Mouse (Mus musculus): ENCODE results near the gene Clec1b. TPM values are rescaled to one million over a fixed set of nuclear protein-coding genes. Genes with fewer than 3 reads are reported as not detected.

The Clec1b gene
- polyA plus RNA-seq, 1 experiment from 2014 or later, result 1.4 TPM

DNA sequence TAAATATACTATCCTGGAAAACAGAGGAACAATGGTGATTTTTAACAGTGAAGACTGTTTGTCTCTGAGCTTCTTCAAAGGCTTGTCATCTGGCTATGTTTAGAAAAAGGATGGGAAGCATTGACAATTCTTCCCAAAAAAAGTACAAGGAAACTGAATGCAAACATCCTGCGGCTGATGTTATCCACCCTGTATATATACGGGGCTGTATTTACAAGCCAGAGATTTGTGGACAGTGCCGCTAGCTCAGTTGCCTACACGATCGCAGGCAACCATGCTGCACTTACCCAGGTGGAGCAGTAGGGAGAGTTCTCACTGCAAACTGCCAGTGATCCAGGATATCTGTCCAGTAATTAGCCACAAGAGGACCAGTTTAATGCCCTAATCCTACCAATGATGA lies 28.1 kb downstream of the Clec1b start:
- WGBS, result 84% methylated on average over 5 of the region's 5 CpGs
- no peak for ATAC-seq (ENCODE audit: low FRiP score)

GRCm38 (mm10) chr6:129425812-129426211 lies 28.7 kb downstream of the Clec1b start:
- Histone ChIP-seq H3K27me3 (ENCODE audit: control insufficient read depth, insufficient read depth, low read length) (no peaks in the 10 kb centered on the region), H3K4me3 (replicated peaks; ENCODE audit: low read length) (no peak overlapping the region), H3K4me2 (replicated peaks) (no peak overlapping the region), H3K4me1 (replicated peaks; ENCODE audit: control insufficient read depth, insufficient read depth, low read length) (no peaks in the 10 kb centered on the region), H3K9ac (no peak overlapping the region), H3K36me3 (replicated peaks; ENCODE audit: control insufficient read depth, insufficient read depth) (no peaks in the 10 kb centered on the region), H3K27ac (no peak overlapping the region), H3K9me3 (ENCODE audit: control insufficient read depth, low read length) (no peaks in the 10 kb centered on the region)
- ATAC-seq (ENCODE audit: low FRiP score), result no peak
- WGBS, result 57% methylated on average over 5 of the region's 5 CpGs
- DNase-seq (ENCODE audit: low spot score), result no peak

More for the DNA sequence above, 28.1 kb downstream of the Clec1b start:
- H3K9me3 ChIP-seq (ENCODE audit: control insufficient read depth, low read length), result no peaks in the 10 kb centered on the region
- H3K9ac ChIP-seq, result no peak overlapping the region
- H3K27me3 ChIP-seq (ENCODE audit: control insufficient read depth, insufficient read depth, low read length), result no peaks in the 10 kb centered on the region
- H3K27ac ChIP-seq, result no peak overlapping the region
- H3K4me3 ChIP-seq (replicated peaks; ENCODE audit: low read length), result no peak overlapping the region
- DNase-seq (ENCODE audit: low spot score), result no peak
- no peak overlapping the region for H3K4me2 ChIP-seq (replicated peaks)
- no peaks in the 10 kb centered on the region for H3K4me1 ChIP-seq (replicated peaks; ENCODE audit: control insufficient read depth, insufficient read depth, low read length)
- H3K36me3 ChIP-seq (replicated peaks; ENCODE audit: control insufficient read depth, insufficient read depth), result no peaks in the 10 kb centered on the region

GRCm38 (mm10) chr6:129427281-129427680 lies 30.2 kb downstream of the Clec1b start:
- ATAC-seq (ENCODE audit: low FRiP score) (no peak), DNase-seq (ENCODE audit: low spot score) (no peak)
- Histone ChIP-seq H3K4me2 (replicated peaks) (no peak overlapping the region), H3K4me1 (replicated peaks; ENCODE audit: control insufficient read depth, insufficient read depth, low read length) (no peaks in the 10 kb centered on the region), H3K36me3 (replicated peaks; ENCODE audit: control insufficient read depth, insufficient read depth) (no peaks in the 10 kb centered on the region), H3K4me3 (replicated peaks; ENCODE audit: low read length) (no peak overlapping the region), H3K27ac (no peak overlapping the region), H3K27me3 (ENCODE audit: control insufficient read depth, insufficient read depth, low read length) (no peaks in the 10 kb centered on the region), H3K9me3 (ENCODE audit: control insufficient read depth, low read length) (no peaks in the 10 kb centered on the region), H3K9ac (no peak overlapping the region)
- WGBS, result 86% methylated on average over 4 of the region's 4 CpGs

DNA sequence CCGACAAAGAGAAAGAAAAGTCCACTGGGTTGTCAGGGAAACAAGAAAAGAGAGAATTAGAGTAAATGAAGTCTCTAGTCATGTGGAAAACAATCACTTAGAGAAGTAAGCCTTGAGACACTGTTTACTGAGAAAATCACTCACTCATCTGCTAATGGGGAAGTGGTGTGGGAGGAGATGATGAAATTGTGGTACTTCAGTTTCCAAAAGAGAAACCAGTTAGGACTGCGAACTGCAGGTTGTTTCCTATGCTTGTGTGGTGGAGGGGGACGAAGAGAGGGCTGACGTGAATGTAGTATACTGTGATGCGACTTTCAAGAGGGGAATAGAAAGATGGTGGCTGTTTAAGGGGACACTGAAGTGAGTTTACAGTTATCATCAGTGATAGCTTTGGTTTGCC lies 37.1 kb downstream of the Clec1b start:
- Histone ChIP-seq H3K4me2 (replicated peaks) (no peak overlapping the region), H3K9ac (no peak overlapping the region), H3K36me3 (replicated peaks; ENCODE audit: control insufficient read depth, insufficient read depth) (no peaks in the 10 kb centered on the region), H3K27me3 (ENCODE audit: control insufficient read depth, insufficient read depth, low read length) (no peaks in the 10 kb centered on the region), H3K4me1 (replicated peaks; ENCODE audit: control insufficient read depth, insufficient read depth, low read length) (no peaks in the 10 kb centered on the region), H3K4me3 (replicated peaks; ENCODE audit: low read length) (no peak overlapping the region), H3K9me3 (ENCODE audit: control insufficient read depth, low read length) (no peaks in the 10 kb centered on the region), H3K27ac (no peak overlapping the region)
- no peak for DNase-seq (ENCODE audit: low spot score)
- WGBS, result 62% methylated on average over 5 of the region's 5 CpGs
- ATAC-seq (ENCODE audit: low FRiP score), result no peak

DNA sequence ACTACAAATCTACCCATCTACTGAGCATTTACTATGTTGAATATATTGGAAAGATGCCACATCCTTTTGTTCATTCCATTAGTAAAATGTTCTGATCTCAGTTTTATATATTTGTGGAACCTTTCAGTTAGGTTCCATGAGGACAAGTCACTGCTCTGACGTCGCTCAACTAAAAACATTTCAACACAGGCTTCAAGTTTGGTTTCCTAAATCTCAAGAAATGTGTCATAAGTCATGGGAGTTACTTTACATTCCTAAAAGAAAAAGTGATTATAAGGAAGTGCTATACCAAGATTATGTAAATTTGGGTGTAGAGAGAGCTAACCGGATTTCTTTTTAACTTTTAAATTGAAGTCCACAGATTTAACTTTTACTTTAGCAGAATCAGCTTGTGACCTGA lies 38.9 kb downstream of the Clec1b start:
- no peaks in the 10 kb centered on the region for H3K4me1 ChIP-seq (replicated peaks; ENCODE audit: control insufficient read depth, insufficient read depth, low read length)
- no peak overlapping the region for H3K9ac ChIP-seq
- ATAC-seq (ENCODE audit: low FRiP score) (no peak), DNase-seq (ENCODE audit: low spot score) (no peak)
- no peaks in the 10 kb centered on the region for H3K27me3 ChIP-seq (ENCODE audit: control insufficient read depth, insufficient read depth, low read length)
- H3K4me2 ChIP-seq (replicated peaks), result no peak overlapping the region
- WGBS, result 92% methylated on average over 3 of the region's 3 CpGs
- H3K36me3 ChIP-seq (replicated peaks; ENCODE audit: control insufficient read depth, insufficient read depth), result no peaks in the 10 kb centered on the region
- H3K27ac ChIP-seq, result no peak overlapping the region
- no peaks in the 10 kb centered on the region for H3K9me3 ChIP-seq (ENCODE audit: control insufficient read depth, low read length)
- no peak overlapping the region for H3K4me3 ChIP-seq (replicated peaks; ENCODE audit: low read length)

- Histone ChIP-seq H3K36me3 (replicated peaks; ENCODE audit: control insufficient read depth, insufficient read depth) (no peaks in the 10 kb centered on the region), H3K4me1 (replicated peaks; ENCODE audit: control insufficient read depth, insufficient read depth, low read length) (no peaks in the 10 kb centered on the region), H3K4me3 (replicated peaks; ENCODE audit: low read length) (no peak overlapping the region), H3K9me3 (ENCODE audit: control insufficient read depth, low read length) (no peaks in the 10 kb centered on the region), H3K4me2 (replicated peaks) (no peak overlapping the region), H3K9ac (no peak overlapping the region), H3K27ac (no peak overlapping the region), H3K27me3 (ENCODE audit: control insufficient read depth, insufficient read depth, low read length) (no peaks in the 10 kb centered on the region)
- WGBS, result 85% methylated on average over 2 of the region's 2 CpGs
- ATAC-seq (ENCODE audit: low FRiP score), result no peak
- no peak for DNase-seq (ENCODE audit: low spot score)
These were observed 40.9 kb downstream of the Clec1b start for GRCm38 (mm10) chr6:129438033-129438432.

DNA sequence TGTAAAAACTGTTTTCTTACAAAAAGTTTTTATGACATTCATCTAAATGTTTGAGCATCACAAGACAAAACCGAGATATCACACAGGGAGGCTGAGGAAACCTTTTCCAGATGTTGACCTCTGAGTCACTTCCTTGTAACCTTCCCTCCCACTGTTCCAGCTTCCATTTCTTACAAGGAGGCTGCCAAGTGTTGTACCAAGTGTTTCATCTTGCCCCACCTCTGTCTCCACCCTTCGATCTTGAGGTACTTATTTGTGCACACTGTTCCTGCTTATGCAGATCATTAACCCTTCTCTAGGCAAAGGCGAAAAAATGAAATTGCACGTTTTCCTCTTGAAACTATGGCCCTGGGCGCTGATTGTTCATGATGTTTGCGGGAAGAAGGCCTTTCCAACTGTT lies 52.6 kb downstream of the Clec1b start:
- H3K9ac ChIP-seq, result no peak overlapping the region
- H3K27me3 ChIP-seq (ENCODE audit: control insufficient read depth, insufficient read depth, low read length), result no peaks in the 10 kb centered on the region
- H3K27ac ChIP-seq, result no peak overlapping the region
- no peaks in the 10 kb centered on the region for H3K36me3 ChIP-seq (replicated peaks; ENCODE audit: control insufficient read depth, insufficient read depth)
- DNase-seq (ENCODE audit: low spot score) (no peak), ATAC-seq (ENCODE audit: low FRiP score) (no peak)
- H3K4me2 ChIP-seq (replicated peaks), result no peak overlapping the region
- 80% methylated on average over 6 of the region's 6 CpGs for WGBS
- no peak overlapping the region for H3K4me3 ChIP-seq (replicated peaks; ENCODE audit: low read length)
- H3K4me1 ChIP-seq (replicated peaks; ENCODE audit: control insufficient read depth, insufficient read depth, low read length), result no peaks in the 10 kb centered on the region
- H3K9me3 ChIP-seq (ENCODE audit: control insufficient read depth, low read length), result no peaks in the 10 kb centered on the region

DNA sequence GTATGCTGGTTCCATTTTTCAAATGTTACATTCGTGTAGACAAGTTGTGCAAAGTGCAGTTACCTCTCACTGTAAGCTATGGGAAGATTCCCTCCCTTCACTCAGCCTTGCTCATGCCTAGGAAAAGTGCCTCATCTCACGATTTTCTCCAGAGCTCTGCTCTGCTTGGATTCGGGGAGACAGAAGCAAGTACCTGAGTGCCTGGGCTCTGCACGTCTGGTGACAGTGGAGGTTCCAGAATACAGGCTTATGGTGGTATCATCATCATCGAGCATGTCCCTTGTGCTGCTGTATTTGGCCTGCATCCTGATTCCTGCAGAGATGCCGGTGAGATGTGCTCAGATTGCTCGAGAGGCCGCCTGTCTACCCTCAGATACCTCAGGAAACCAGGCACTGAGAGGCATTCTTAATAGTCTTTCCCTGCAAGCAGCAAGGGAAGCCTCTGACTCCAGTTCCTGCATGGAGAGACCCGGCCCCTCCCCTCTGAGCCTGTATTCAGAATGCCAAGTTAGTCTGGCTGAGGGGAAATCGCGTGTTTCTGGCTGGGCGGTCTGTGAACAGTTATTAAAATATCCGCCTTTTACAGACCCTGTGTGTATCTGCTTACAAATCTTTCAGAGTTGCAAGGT lies 54.4 kb downstream of the Clec1b start, which contains the start of gene Clec1a:
TSS of gene Clec1a (minus strand) at position 590 of the 629 bp plus-strand sequence.
- Histone ChIP-seq H3K27me3 (ENCODE audit: control insufficient read depth, insufficient read depth, low read length) (no peaks in the 10 kb centered on the region), H3K4me1 (replicated peaks; ENCODE audit: control insufficient read depth, insufficient read depth, low read length) (no peaks in the 10 kb centered on the region), H3K9ac (no peak within 1 kb of the TSS), H3K36me3 (replicated peaks; ENCODE audit: control insufficient read depth, insufficient read depth) (no peaks in the 10 kb centered on the region), H3K4me3 (replicated peaks; ENCODE audit: low read length) (no peak within 1 kb of the TSS), H3K4me2 (replicated peaks) (peak within 1 kb of the TSS; percentile 10; the same call in 1 of the 2 replicates), H3K27ac (peak within 1 kb of the TSS; percentile 32; the same call in 1 of the 2 replicates), H3K9me3 (ENCODE audit: control insufficient read depth, low read length) (no peaks in the 10 kb centered on the region)
- 59% methylated on average over 13 of the region's 13 CpGs for WGBS
- DNase-seq (ENCODE audit: low spot score), result no peak
- peak; percentile 65 for ATAC-seq (ENCODE audit: low FRiP score)

Data from hindbrain, embryonic 14.5 days (tissue).